Mouse (Mus musculus) hindbrain, embryonic 11.5 days (tissue): ENCODE data around the gene Prkg1. TPM values are rescaled to one million over a fixed set of nuclear protein-coding genes. Genes with fewer than 3 reads are reported as not detected.

Experiments
- ATAC-seq: fragments of 200-750 bp; cut with Nextera tagmentation; 2 replicates; pipeline ENCODE4 v1.8.0; 2017; ENCODE audit warnings: mild to moderate bottlenecking, moderate TSS enrichment, moderate library complexity; ENCODE audit not compliant: low FRiP score
- DNase-seq: peaks from one replicate; pipeline ENCODE4 v3.0.0-alpha.2; 2015; ENCODE audit warnings: low spot score
- H3K27ac ChIP-seq: fragments of 300-500 bp; sonication (generic); 2 replicates; pipeline ENCODE4 v1.5.1; 2014; ENCODE audit warnings: mild to moderate bottlenecking, low read depth, low read length
- H3K27me3 ChIP-seq: fragments of 300-500 bp; sonication (generic); 2 replicates; pipeline ENCODE4 v1.6.1; 2014; ENCODE audit warnings: mild to moderate bottlenecking, low read length, moderate library complexity, mixed read lengths; ENCODE audit not compliant: control insufficient read depth, insufficient read depth
- H3K36me3 ChIP-seq: fragments of 300-500 bp; sonication (generic); 2 replicates; pipeline ENCODE4 v1.6.1; 2014; ENCODE audit warnings: mild to moderate bottlenecking, low read length, moderate library complexity, mixed read lengths; ENCODE audit not compliant: control insufficient read depth, insufficient read depth
- H3K4me1 ChIP-seq: fragments of 300-500 bp; sonication (generic); replicated peaks from 2 replicates; pipeline ENCODE4 v1.6.1; 2014; ENCODE audit warnings: low read length, mixed read lengths; ENCODE audit not compliant: control insufficient read depth, insufficient read depth
- H3K4me2 ChIP-seq: fragments of 300-500 bp; sonication (generic); replicated peaks from 2 replicates; pipeline ENCODE4 v1.6.1; 2014; ENCODE audit warnings: mild to moderate bottlenecking, low read depth, low read length
- H3K4me3 ChIP-seq: fragments of 300-500 bp; sonication (generic); 2 replicates; pipeline ENCODE4 v1.5.1; 2014; ENCODE audit warnings: low read depth, low read length
- H3K9ac ChIP-seq: fragments of 300-500 bp; sonication (generic); 2 replicates; pipeline ENCODE4 v1.6.1; 2014; ENCODE audit warnings: low read depth, low read length
- H3K9me3 ChIP-seq: fragments of 300-500 bp; sonication (generic); 2 replicates; pipeline ENCODE4 v1.6.1; 2016; ENCODE audit warnings: low read length; ENCODE audit not compliant: control insufficient read depth
- WGBS: fragments of 180-500 bp; shearing (Covaris S2); extraction: QIAGEN DNeasy Blood & Tissue Kit; methylation state at CpG from one replicate; pipeline ENCODE4 v1.1.7; 2014; 5-methylcytosine and 5-hydroxymethylcytosine counted together
- polyA plus RNA-seq: library from polyadenylated mRNA; unstranded; fragments of >200 nt; fragmentation: Nextera tagmentation; extraction: Ambion mirVana; gene quantifications from 2 replicates; pipeline ENCODE4 v1.2.1, GENCODE M21; 2014

The Prkg1 gene
- polyA plus RNA-seq, 1 experiment from 2014 or later = 8.6 TPM

- DNase-seq (no peak), ATAC-seq (no peak)
- Histone ChIP-seq H3K27ac (no peak overlapping the region), H3K4me1 (no peaks in the 10 kb centered on the region), H3K9ac (no peak overlapping the region), H3K27me3 (no peaks in the 10 kb centered on the region), H3K36me3 (no peaks in the 10 kb centered on the region), H3K9me3 (no peaks in the 10 kb centered on the region), H3K4me3 (no peak overlapping the region), H3K4me2 (no peak overlapping the region)
- 97% methylated on average over 1 of the region's 1 CpGs for WGBS
Observed at GRCm38 (mm10) chr19:31621716-31622115, 143.1 kb downstream of the Prkg1 start.

- Histone ChIP-seq H3K27me3 (no peaks in the 10 kb centered on the region), H3K9ac (no peak overlapping the region), H3K4me1 (no peaks in the 10 kb centered on the region), H3K4me3 (no peak overlapping the region), H3K4me2 (no peak overlapping the region), H3K27ac (no peak overlapping the region), H3K9me3 (no peaks in the 10 kb centered on the region), H3K36me3 (no peaks in the 10 kb centered on the region)
- ATAC-seq = no peak
- WGBS = 75% methylated on average over 4 of the region's 4 CpGs
- DNase-seq = no peak
Observed at GRCm38 (mm10) chr19:31616830-31617229, 148.0 kb downstream of the Prkg1 start.

GRCm38 (mm10) chr19:31616159-31616558 lies 148.7 kb downstream of the Prkg1 start:
- no peak for DNase-seq
- Histone ChIP-seq H3K36me3 (no peaks in the 10 kb centered on the region), H3K27me3 (no peaks in the 10 kb centered on the region), H3K4me3 (no peak overlapping the region), H3K9ac (no peak overlapping the region), H3K4me2 (no peak overlapping the region), H3K27ac (no peak overlapping the region), H3K4me1 (no peaks in the 10 kb centered on the region), H3K9me3 (no peaks in the 10 kb centered on the region)
- 38% methylated on average over 4 of the region's 4 CpGs for WGBS
- ATAC-seq = no peak

GRCm38 (mm10) chr19:31613146-31613545 lies 151.7 kb downstream of the Prkg1 start:
- Histone ChIP-seq H3K4me1 (no peaks in the 10 kb centered on the region), H3K4me2 (no peak overlapping the region), H3K36me3 (no peaks in the 10 kb centered on the region), H3K9me3 (no peaks in the 10 kb centered on the region), H3K27me3 (no peaks in the 10 kb centered on the region), H3K4me3 (no peak overlapping the region), H3K27ac (no peak overlapping the region), H3K9ac (no peak overlapping the region)
- no peak for DNase-seq
- ATAC-seq = no peak
- WGBS = 86% methylated on average over 4 of the region's 4 CpGs

GRCm38 (mm10) chr19:31602578-31602977 lies 162.3 kb downstream of the Prkg1 start:
- H3K36me3 ChIP-seq = no peaks in the 10 kb centered on the region
- no peak for ATAC-seq
- no peak overlapping the region for H3K27ac ChIP-seq
- no peak for DNase-seq
- no peaks in the 10 kb centered on the region for H3K4me1 ChIP-seq
- no peak overlapping the region for H3K4me3 ChIP-seq
- 94% methylated on average over 8 of the region's 8 CpGs for WGBS
- no peaks in the 10 kb centered on the region for H3K27me3 ChIP-seq
- no peak overlapping the region for H3K4me2 ChIP-seq
- no peaks in the 10 kb centered on the region for H3K9me3 ChIP-seq
- H3K9ac ChIP-seq = no peak overlapping the region

GRCm38 (mm10) chr19:31594011-31594410 lies 170.8 kb downstream of the Prkg1 start:
- DNase-seq (no peak), ATAC-seq (no peak)
- H3K27ac ChIP-seq = no peak overlapping the region
- no peaks in the 10 kb centered on the region for H3K4me1 ChIP-seq
- no peaks in the 10 kb centered on the region for H3K27me3 ChIP-seq
- no peaks in the 10 kb centered on the region for H3K9me3 ChIP-seq
- no peak overlapping the region for H3K4me3 ChIP-seq
- H3K9ac ChIP-seq = no peak overlapping the region
- H3K36me3 ChIP-seq = no peaks in the 10 kb centered on the region
- no peak overlapping the region for H3K4me2 ChIP-seq
- WGBS = 79% methylated on average over 1 of the region's 1 CpGs

- no peaks in the 10 kb centered on the region for H3K27me3 ChIP-seq
- WGBS = 90% methylated on average over 5 of the region's 5 CpGs
- no peaks in the 10 kb centered on the region for H3K9me3 ChIP-seq
- no peak overlapping the region for H3K9ac ChIP-seq
- H3K4me3 ChIP-seq = no peak overlapping the region
- no peak overlapping the region for H3K27ac ChIP-seq
- DNase-seq (no peak), ATAC-seq (no peak)
- no peak overlapping the region for H3K4me2 ChIP-seq
- no peaks in the 10 kb centered on the region for H3K36me3 ChIP-seq
- H3K4me1 ChIP-seq = no peaks in the 10 kb centered on the region
Observed at GRCm38 (mm10) chr19:31590701-31591100, 174.1 kb downstream of the Prkg1 start.

- H3K4me1 ChIP-seq = no peaks in the 10 kb centered on the region
- H3K9ac ChIP-seq = no peak overlapping the region
- no peaks in the 10 kb centered on the region for H3K9me3 ChIP-seq
- no peak overlapping the region for H3K4me3 ChIP-seq
- ATAC-seq = no peak
- 41% methylated on average over 4 of the region's 4 CpGs for WGBS
- no peak overlapping the region for H3K27ac ChIP-seq
- H3K27me3 ChIP-seq = no peaks in the 10 kb centered on the region
- H3K4me2 ChIP-seq = no peak overlapping the region
- H3K36me3 ChIP-seq = no peaks in the 10 kb centered on the region
- no peak for DNase-seq
Observed at GRCm38 (mm10) chr19:31577092-31577491, 187.7 kb downstream of the Prkg1 start.

GRCm38 (mm10) chr19:31564329-31564728 lies 200.5 kb downstream of the Prkg1 start:
- Histone ChIP-seq H3K27ac (no peak overlapping the region), H3K9me3 (no peaks in the 10 kb centered on the region), H3K4me2 (no peak overlapping the region), H3K4me3 (no peak overlapping the region), H3K9ac (no peak overlapping the region), H3K4me1 (no peaks in the 10 kb centered on the region), H3K27me3 (no peaks in the 10 kb centered on the region), H3K36me3 (no peaks in the 10 kb centered on the region)
- DNase-seq (no peak), ATAC-seq (no peak)
- WGBS = 88% methylated on average over 4 of the region's 4 CpGs
